Mouse (Mus musculus): ENCODE measurements at regions not wholly inside any gene's neighbourhood (a gene's known extent, or its start where the extent isn't known, plus 50 kb on each side); places are given as distances from the start of the nearest gene placed in this dataset.

DNA sequence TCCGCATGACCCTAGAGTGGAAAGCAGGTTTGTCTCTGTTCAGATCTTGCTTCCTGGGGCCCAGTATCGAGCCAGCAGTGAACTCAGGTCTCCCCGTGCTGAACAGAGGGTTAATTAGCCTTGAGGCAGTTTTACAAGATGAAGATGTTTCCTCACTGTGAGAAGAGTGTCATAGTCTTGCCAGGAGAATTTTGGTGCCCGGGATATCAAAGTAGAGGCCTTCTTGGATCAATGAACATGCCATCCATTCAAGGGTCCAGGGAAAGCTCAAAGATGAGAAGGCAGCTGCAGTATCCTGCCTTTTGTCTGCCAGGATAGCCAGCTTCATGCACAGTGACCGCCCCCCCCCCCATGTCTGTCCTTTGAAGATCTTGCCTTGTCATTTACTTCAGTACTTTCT lies 114.2 kb upstream of the Mylip start:
- TF ChIP-seq CTCF (IDR thresholded peaks at IDR 0.05; ENCODE audit: insufficient read depth, low read length) (no peak), POLR2A (IDR thresholded peaks at IDR 0.05; ENCODE audit: borderline replicate concordance, extremely low read depth, low read depth, low read length) (no peak)

All from lung, adult 2 months (tissue).